Mouse (Mus musculus): ENCODE measurements around the gene Cfap300. TPM values are rescaled to one million over a fixed set of nuclear protein-coding genes. Genes with fewer than 3 reads are reported as not detected.
A peak's percentile ranks its signal among the peaks of the same experiment; 100 is the strongest.

Cfap300 gene
- total RNA-seq (2021) = under 1 TPM; 0.40 to 0.82 TPM
- long read RNA-seq, experiment 1 = 0 reads
- long read RNA-seq, experiment 2, partial matches to known transcripts = 0 of 1 reads
- long read RNA-seq, experiment 2, other reads (novel, unspliced or antisense) = 1 of 1 reads

DNA sequence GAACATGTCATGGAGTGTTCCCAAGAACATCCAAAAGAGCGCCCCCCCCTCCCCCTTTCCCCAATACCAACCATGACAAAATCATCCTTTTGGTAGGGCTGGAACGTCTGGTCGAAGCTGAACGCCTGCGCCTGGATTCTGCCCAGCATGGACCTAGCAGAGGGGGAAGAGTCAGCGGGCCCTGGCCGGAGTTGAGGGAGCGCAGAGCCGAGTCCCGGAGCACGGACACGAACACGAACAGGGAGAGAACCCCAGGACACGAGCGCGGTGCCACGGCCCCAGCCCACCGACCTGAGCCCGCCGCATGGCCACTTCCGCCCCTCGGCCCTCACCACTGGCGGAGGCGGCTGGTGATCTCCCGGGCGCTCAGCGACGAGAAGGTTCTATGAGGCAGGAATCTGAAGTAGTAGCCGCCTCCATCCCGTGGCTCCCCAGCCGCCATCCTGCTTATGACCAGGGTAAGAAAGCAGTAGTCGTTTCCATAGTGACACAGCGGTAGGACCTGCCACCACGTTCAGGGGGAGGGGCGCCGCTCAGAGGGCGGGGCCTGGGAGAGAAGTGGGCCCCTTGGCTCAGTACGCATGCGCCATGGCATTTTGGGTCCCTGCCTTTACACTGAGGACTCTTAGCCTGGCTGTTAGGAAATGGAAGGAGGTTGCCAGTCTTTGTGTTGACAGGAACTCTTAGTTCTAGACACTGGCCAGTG lies at the start of gene Cfap300:
TSS of gene Cfap300 (minus strand) at position 486 of the 706 bp plus-strand sequence.
- peak; percentile 97 to 98 for DNase-seq

DNA sequence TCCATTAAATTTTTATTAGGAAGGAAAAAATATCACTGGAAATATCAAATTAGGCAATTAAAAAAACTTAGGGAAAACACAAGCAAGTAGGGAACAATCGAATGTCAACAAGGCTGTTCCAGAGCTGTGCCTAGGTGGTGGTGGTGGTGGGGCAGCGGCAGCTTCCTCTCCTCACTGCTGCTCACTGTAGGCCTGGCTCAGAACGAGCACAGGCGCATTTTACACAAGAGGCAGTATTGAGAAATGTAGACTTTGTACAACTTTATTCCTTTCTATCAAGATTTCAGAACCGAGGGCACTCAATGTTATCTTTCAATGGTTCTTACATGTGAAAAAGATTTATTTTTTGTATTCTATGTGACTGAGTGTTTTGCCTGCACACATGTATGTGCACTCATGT lies 36.3 kb upstream of the Cfap300 start:
- DNase-seq = no peak

DNA sequence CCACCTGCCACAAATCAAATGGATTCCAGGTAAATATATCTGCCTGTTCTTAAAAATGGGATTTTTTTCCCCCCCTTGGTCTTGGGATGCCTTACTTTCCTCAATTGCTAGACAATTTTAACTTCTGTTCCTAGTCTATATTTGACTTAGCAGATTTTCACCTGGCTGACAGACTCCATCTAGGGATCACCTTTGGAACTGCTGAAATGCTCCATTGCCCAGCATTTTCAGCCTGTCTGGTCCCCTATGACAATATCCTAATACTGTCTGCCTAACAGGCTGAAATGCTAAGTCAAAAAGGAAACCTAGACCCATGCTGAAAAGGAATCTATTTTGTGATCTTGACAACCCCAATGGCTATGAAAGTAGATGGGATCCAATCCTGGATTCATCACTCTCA lies 31.7 kb upstream of the Cfap300 start:
- DNase-seq = peak; percentile 10 to 40

DNA sequence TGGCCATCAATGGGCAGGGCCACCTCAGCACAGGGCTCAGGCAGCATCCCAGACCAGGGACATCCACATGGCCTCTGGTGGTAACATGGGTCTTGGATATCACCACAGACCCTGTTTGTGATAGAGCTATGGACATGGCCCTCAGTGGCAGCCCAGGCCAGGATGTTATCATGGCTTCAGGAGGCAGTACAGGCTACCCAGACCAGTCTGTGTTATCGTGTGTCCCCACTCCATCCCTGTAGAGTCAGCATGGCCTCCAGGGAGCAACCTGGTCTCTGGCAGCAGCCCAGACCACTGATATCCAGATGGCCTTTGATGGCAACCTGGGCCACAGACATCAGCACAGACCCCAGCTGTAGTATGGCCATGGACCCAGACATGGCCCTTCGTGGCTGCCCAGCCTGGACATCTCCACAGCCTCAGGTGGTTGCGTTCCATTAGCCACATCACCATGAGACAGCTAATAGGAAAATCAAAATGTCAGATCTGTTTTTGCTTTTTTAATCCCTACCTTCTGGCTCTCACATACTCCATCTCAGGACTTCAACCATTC lies 30.7 kb upstream of the Cfap300 start:
- DNase-seq = no peak

DNA sequence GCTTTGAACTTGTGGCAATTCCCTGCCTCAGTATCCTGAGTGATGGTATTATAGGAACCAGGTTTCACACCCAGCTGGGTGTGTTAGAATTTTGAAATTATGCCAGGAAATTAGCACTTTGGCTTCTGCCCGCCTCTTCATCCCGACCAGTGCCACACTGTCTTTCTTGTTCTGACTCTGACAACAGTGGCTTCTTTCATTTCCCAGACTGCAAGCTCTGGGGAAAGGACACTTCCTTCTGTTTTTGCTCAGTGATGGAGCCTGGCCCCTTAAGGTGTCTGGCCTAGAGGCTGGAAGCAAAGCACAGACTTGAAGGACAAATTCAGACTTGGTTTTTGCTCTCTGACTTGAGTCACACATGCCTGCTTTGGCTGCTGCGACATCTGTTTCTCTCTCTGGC lies 17.0 kb upstream of the Cfap300 start:
- no peak for DNase-seq

DNA sequence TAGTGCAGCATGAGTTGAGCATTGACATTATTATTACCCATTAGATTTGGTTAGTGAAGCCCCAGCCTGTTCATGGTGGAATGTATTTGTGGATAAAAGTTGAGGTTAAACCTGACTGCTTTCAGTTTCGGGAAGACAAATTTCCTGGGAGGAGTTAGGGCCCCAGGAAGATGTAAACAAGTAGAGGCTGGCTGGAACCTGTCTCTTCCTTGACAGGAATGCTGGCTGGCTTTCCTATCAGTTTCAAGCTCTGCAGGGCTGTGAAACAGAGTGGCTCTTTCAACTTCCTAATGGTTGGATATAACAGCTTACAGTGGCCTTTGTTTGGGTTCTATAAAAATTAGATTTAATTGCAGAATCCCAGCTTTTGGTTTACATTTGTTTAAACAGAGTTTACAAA lies 12.2 kb upstream of the Cfap300 start:
- DNase-seq = no peak

DNA sequence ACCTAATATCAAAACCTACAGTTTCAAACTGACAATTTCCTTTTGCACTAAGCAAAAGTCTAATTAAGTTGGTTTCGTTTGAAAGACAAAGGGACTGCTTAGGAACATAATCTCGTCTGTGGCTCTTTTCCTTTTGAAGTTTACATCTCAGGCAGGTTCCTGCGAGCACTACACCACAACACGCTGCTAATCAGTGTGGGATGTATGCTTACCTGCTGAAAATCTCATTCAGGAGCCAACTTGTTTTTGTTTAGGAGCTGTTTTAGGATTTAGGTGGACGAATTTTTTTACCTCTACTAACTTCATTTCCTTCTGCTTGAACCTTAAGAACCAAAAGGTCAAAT lies 393 bp upstream of the Cfap300 start:
- no peak for DNase-seq

DNA sequence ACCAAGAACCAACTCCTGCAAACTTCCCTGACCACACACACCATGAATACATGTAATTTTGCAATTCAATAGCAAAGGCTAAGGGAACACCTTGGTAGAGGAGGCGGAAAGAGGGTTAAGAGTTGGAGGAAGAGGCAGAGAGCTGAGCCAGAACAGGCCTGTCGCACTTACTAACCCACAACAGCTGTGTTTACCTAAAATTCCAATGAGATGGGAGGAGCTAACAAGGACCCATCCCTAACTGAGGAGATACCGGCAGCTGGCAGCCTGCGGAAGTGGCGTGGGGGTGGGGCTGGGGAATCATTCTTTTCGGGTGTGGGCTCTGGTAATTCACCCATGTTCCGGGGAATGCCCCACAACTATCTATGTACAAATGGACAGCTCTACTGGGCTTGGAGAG lies 7.1 kb downstream of the Cfap300 start:
- DNase-seq = no peak

DNA sequence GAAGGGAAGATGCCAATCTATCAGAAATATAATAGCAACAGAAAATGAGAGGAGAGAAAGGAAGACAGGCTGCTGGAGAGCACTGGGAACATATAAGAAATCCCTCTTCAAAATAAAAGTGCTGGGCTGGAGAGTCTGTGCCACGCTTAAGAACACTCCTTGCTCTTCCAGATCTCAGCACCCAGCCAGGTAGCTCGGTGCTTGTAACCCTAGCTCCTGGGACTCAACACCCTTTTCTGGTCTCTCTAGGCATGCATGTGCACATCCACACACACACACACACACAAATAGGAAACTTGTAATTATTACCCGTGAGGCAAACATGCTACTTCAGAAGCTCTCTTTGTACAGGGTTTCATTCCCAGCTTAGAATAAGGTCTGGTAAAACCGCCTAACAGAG lies 7.5 kb downstream of the Cfap300 start:
- no peak for DNase-seq

DNA sequence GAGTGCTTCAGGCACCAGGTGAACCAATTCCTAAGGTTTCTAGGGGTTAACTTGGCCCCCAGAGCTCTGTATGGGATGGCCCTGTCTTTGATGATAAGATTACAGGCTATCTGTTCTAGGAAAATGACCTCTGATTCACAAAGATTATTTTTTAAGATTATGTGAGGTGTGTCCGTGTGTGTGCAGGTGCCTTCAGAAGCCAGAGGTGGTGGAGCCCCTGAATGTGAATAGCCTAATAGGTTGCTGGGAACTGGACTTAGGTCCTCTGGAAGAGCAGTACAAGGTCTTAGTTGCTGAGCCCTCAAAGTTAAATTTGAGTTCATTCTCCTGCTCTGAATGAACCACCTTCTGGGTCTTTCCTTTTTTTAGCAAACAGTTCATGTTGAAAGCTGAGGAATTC lies 8.5 kb downstream of the Cfap300 start:
- no peak for DNase-seq

DNA sequence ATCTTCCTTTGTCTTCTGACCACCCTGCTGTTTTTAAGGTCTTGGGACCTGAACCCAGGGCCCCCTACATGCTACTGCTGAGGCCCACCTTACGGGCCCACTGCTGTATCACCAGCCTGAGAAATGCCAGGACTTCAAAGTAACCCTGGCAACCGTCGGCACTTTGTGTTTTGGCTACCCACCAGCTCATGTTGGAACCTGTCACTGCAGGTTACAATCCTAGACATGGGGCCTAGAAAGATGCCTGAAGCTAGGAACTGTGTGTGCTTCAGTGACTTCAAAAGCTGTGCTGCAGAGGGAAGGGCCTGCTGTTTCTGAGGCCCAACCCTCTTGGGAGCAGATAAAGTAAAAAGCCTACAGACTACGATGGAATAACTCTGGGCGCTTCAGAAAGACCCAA lies 9.8 kb downstream of the Cfap300 start:
- no peak for DNase-seq

DNA sequence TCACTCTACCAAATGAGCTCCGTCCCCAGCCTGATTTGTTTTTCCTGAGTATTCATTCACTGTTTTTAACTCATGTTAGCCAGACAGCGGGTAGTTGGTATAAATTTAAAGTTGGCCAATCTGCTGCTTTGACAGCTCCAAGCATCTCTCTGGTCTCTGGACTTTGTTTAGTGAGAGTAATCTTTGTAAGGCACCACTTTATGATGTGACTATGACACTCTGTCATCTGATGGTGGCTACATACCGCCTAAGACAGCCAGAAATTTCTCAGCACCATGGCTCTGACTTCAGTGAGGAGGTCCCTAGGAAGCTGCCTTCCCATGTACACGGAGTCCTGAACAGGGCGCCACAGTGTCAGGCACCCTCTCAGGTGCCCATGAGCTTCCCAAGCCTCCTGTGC lies 24.0 kb downstream of the Cfap300 start:
- no peak for DNase-seq

DNA sequence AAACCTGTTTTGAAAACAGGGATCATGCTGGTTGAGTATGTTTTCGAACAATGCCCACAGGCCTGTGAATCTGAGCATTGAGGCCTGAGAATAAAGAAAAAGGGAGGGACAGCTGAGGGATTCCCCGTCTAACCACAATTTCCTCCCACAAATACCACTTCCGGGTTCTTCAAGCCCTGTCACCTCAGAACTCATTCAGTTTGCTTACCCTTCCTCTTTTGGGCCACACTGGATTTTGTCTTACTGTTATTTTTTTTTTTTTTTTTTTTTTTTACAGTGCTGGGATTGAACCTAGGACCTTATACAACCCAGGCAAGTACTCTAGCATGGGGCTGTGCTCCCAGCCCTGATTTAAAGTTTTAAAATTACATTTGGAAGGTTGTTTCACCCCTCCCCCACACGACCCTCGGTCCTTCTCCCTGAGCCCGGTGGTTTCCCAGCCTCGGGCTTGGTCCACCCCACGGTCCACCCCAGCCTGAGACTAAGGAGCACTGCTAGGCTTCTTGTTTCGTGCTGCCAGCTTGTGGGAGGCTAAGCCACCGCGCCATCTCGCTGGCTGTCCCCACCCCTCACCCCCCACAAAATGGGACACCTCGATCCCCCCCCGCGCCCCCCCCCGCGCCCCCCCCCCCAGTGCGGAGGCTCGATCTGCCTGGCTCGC lies 25.2 kb downstream of the Cfap300 start:
- peak; percentile 34 to 40 for DNase-seq

DNA sequence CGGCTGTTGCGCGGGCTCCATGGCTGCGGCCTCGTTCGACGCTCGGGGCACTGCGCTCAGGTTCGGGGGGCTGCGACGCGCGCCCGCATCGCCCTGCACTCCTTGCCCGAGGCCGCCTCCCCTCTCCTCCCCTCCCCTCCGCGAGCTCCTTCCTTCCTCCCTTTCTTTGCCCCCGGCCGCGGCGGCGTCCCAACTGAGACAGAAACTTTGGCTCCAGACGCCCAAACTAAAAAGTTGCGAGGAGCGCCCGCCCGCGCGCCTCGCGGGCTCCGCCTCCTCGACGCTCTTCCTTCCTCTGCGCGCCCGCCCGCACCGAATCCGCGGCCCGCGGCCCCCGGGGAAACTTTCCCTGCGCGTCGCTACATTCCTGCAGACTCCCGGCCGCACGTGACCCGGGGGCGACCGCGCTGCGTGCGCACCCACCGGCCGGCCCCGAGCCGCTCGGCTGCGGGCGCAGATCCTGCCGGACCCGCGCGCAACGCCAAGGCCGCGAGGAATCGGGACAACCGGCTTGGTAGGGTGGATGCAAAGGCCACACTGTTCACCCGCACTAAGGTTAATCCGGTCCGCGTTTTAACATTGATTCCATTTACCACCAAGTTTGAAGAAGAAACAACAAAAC lies 38.1 kb downstream of the Cfap300 start, which contains the start of gene Yap1:
TSS of gene Yap1 (minus strand) at position 227 of the 622 bp plus-strand sequence.
- DNase-seq = peak; percentile 93 to 95

DNA sequence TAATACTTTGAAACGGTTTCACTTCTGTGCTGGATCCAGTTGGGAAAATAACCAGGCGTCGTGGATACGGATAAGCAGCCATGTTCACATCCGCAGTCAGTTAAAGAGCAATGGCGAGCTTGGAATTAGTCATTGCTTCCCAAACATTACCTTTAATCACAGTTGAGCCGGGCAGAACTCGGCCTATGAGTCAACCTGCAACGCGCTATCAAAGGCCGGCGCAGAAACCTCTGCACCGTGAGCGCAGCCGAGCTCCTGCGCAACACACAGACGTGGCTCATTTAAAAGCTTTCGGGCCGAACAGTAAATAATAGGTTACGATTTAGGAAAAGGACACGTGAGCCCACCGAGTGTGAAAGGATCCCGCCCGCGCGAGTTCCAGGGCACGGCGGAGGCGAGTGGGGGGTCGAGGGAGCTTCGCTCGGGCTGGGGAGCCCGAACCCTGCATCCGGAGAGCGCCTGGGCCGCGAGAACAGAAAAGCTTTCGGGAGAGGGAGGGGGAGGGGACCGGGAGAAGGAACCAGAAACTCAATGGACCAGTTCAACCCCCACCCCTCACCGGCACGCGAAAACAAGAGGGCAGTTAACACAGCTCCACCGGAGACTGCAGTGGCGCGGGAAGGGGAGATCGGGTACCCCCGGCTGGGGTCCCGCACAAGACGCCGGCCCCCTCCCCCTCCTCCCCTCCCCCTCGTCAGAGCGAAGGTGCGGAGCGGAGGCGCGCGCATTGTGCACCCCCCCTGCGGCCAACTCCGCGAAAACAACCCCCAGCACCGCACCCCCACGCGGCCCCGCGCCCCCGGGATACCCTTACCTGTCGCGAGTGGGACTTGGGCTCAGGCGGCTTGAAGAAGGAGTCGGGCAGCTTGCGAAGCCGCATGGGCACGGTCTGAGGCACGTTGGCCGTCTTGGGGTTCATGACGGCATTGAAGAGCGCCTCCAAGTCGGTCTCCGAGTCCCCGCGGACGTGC lies 39.0 kb downstream of the Cfap300 start:
- DNase-seq = peak; percentile 64 to 80

DNA sequence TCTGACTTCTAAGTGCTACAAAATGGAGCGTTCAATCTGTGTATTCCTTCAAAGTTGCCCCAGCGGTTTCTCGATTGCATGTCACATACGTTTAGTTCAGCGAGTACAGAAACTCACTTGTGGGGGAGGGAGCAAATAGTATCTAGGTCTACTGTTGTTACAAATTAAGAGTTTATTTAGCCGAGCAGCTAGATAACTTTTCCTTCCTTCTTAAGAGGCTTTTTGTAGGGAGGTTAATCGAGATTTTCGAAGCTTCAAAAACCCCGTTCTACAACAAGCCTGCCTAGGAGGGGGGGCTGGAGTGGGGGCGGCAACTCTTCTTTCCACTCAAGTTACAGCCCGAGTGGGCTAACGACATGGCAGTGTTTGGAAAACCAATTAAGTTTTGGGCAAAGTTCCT lies 39.8 kb downstream of the Cfap300 start:
- DNase-seq = no peak

DNA sequence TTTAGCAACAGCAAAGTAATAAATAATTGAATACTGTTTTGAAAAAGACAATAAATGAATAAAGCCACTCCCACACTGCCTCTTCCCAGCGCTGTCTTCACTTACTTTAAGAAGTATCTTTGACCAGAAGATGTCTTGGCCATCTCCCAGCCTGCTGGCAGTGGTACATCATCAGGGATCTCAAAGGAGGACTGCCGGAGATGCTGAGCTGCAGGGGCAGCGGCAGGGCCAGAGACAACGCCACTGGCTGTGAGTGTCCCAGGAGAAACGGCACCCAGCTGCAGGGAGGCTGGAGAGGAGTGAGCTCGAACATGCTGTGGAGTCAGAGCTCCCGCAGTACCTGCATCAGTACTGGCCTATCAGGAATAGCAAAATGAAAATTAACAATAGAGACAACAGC lies 41.3 kb downstream of the Cfap300 start:
- peak in 1 of 2 experiments; percentile 16 for DNase-seq

DNA sequence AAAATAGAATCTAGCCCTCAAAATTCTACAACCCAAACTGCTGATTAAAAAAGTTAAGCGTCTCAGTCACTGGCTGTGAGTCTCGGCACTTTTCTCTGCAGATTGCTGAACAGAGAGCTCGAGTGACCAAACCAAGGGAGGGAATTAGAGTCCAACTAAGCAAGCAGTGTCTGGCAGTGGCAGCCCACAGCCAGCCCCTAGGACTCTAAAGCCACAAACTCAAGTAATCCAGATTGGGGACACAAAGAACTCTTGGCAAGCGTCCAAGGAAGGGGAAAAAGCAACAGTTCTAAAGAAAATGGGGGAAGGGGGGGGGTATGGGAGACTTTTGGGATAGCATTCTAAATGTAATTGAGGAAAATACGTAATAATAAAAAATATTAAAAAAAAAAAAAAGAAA lies 48.3 kb downstream of the Cfap300 start:
- DNase-seq = no peak

DNA sequence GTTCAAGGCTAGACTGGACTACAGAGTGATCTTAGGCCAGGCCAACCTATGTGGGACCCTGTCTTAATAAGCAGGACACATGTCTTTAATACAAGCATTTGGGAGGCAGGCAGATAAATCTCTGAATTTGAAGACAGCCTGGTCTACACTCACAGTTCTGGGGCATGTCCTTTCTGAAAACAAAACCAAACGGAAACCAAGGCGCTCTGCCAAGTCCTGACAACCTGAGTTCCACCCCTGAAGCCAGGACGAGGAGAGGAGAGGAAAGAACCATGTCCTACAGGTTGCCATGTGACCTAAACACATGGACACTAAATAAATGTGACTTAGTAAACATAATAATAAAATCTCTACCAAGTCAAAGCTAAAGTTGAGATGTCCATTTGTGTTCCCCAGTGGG lies 50.0 kb downstream of the Cfap300 start:
- peak; percentile 51 to 67 for DNase-seq

DNA sequence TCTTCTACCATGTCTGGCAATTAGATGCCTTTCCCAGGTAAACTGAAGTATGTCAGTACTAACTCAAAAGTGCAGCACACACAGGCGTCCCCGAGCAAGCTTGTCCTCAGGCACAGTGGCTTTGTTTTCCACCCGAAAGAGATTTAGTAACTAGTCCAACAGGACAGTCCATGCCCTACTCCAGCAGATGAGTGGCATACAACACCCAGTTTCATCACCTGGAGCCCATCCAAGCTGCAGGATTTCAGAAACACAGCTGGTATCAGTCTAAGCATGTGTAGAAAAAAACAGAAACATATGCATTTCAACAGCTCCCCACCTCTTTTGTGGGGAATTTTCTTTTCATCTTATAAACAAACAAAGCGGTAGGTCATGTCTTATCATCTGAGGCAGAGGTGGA lies 51.7 kb downstream of the Cfap300 start:
- DNase-seq = no peak

DNA sequence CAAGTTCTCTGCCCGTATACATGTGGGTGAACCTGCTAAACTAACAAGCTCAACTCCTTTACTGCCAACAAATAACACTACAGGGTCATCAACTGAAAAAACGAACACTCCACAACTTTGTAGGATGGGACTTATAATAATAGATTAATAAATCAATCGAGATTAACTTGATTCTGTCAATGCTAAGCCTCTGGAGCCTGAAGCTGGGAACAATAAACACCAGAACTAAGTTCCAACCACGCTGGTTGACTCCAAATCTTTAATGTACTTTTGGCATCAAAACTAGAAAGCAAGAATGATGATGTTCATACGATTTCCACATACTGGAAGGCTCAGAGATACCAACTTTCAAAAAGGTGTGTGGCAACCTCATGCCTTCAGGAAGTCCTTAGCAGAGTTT lies 55.5 kb downstream of the Cfap300 start:
- DNase-seq = no peak

DNA sequence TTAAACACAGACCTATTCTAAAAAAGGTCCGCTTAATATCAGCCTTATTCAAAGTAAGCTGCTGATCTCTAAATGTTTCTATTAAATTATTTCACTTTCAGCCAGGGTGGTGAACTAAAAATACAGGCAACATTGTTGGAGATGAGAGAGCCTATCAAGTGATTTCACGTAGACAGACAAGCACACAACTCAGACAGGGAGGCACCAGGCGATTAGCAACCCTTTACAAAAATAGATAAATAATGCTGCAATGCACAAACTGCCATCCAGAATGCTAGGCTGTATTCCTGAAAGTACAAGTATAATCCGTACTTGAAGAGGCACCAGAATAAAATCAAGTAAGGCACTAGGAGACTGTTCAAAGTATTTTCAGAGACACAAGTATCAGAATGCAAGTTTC lies 58.3 kb downstream of the Cfap300 start:
- DNase-seq = peak in 1 of 2 experiments; percentile 51
